Mouse (Mus musculus) heart, embryonic 15.5 days (tissue): ENCODE data around the gene Sass6. TPM values are rescaled to one million over a fixed set of nuclear protein-coding genes. Genes with fewer than 3 reads are reported as not detected.

ENCODE experiments used
- ATAC-seq: fragments of 200-750 bp; cut with Nextera tagmentation; replicated peaks from 2 replicates; pipeline ENCODE4 v1.8.0; 2017; ENCODE audit warnings: low read depth, moderate TSS enrichment; ENCODE audit not compliant: insufficient number of reproducible peaks, insufficient read depth, low FRiP score
- H3K27ac ChIP-seq: fragments of 300-500 bp; sonication (generic); 2 replicates; pipeline ENCODE4 v1.5.1; 2015; ENCODE audit warnings: mild to moderate bottlenecking, inconsistent platforms
- H3K27me3 ChIP-seq: fragments of 300-500 bp; sonication (generic); 2 replicates; pipeline ENCODE4 v1.6.1; 2015; ENCODE audit warnings: inconsistent platforms
- H3K36me3 ChIP-seq: fragments of 300-500 bp; sonication (generic); 2 replicates; pipeline ENCODE4 v1.6.1; 2015; ENCODE audit warnings: mild to moderate bottlenecking, inconsistent platforms
- H3K4me1 ChIP-seq: fragments of 300-500 bp; sonication (generic); replicated peaks from 2 replicates; pipeline ENCODE4 v1.6.1; 2015; ENCODE audit warnings: inconsistent platforms
- H3K4me2 ChIP-seq: fragments of 300-500 bp; sonication (generic); 2 replicates; pipeline ENCODE4 v1.6.1; 2015; ENCODE audit warnings: inconsistent platforms, mild to moderate bottlenecking, moderate library complexity
- H3K4me3 ChIP-seq: fragments of 300-500 bp; sonication (generic); 2 replicates; pipeline ENCODE4 v1.5.1; 2015; ENCODE audit warnings: mild to moderate bottlenecking, inconsistent platforms
- H3K9ac ChIP-seq: fragments of 300-500 bp; sonication (generic); 2 replicates; pipeline ENCODE4 v1.6.1; 2015; ENCODE audit warnings: mild to moderate bottlenecking, inconsistent platforms
- H3K9me3 ChIP-seq: fragments of 300-500 bp; sonication (generic); replicated peaks from 2 replicates; pipeline ENCODE4 v1.6.1; 2016; ENCODE audit warnings: inconsistent platforms
- WGBS: fragments of 180-500 bp; shearing (Covaris S2); methylation state at CpG from one replicate; pipeline ENCODE4 v1.1.7; 2015; ENCODE audit warnings: mixed read lengths; 5-methylcytosine and 5-hydroxymethylcytosine counted together
- polyA plus RNA-seq: library from polyadenylated mRNA; unstranded; fragments of >200 nt; fragmentation: Nextera tagmentation; extraction: Ambion mirVana; gene quantifications from 2 replicates; pipeline ENCODE4 v1.2.1, GENCODE M21; 2015

Gene Sass6
- polyA plus RNA-seq, 1 experiment from 2014 or later: 12.6 TPM

DNA sequence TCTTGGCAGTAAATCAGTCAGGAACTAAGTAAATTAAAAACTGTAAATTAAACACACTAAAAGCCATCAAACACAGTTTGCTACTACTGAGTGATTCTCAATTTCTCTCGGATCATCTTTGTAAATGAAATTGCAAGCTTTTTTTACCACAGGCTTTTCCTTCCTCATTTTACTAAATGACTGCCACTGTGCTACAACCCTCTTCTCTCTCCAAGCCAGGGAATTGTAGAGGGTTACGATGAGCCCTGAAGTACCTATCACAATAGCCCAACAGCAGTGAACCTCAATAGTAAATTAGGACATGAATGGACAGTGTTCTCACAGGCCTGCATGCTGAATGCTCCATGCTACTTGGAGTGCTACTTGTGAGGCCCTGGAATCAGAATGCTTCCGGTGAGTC lies 39.3 kb downstream of the Sass6 start:
- Histone ChIP-seq H3K9ac (no peak overlapping the region), H3K9me3 (no peaks in the 10 kb centered on the region), H3K4me3 (no peak overlapping the region), H3K4me2 (no peak overlapping the region), H3K4me1 (0 out of 2 replicates have a peak, but pooled peaks cover 2% of the 10 kb centered on the region), H3K27me3 (no peaks in the 10 kb centered on the region), H3K36me3 (peaks cover 74% of the 10 kb centered on the region), H3K27ac (no peak overlapping the region)
- ATAC-seq: no peak
- 89% methylated on average over 3 of the region's 3 CpGs for WGBS

DNA sequence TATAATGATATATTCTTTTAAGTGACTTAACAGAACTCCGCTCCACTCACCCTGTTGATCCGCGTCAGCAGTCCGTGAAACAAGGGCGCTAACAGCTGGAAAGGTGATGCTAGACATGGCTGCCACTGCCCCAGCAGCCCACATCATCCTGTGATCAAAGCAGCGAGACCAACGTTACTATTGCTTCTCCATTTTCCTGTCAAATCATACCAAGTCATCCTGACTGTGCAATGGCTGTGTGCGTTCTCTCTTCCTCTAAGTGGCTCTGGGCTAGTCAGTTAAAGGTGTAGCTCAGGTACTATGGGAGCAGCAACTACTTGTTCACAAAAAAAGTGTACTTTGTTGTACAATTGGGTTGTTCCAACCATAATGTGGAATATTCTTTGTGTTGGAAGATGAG lies 40.1 kb downstream of the Sass6 start:
- no peak overlapping the region for H3K9ac ChIP-seq
- H3K4me2 ChIP-seq: no peak overlapping the region
- 84% methylated on average over 8 of the region's 8 CpGs for WGBS
- H3K4me1 ChIP-seq: 0 out of 2 replicates have a peak, but pooled peaks cover 2% of the 10 kb centered on the region
- ATAC-seq: no peak
- H3K4me3 ChIP-seq: no peak overlapping the region
- H3K27me3 ChIP-seq: no peaks in the 10 kb centered on the region
- H3K27ac ChIP-seq: no peak overlapping the region
- no peaks in the 10 kb centered on the region for H3K9me3 ChIP-seq
- H3K36me3 ChIP-seq: peaks cover 79% of the 10 kb centered on the region

- Histone ChIP-seq H3K27ac (no peak overlapping the region), H3K4me1 (no peaks in the 10 kb centered on the region), H3K9me3 (no peaks in the 10 kb centered on the region), H3K4me3 (no peak overlapping the region), H3K9ac (no peak overlapping the region), H3K36me3 (peaks cover 82% of the 10 kb centered on the region), H3K4me2 (no peak overlapping the region), H3K27me3 (no peaks in the 10 kb centered on the region)
- no peak for ATAC-seq
- WGBS: 59% methylated on average over 5 of the region's 5 CpGs
Measured at GRCm38 (mm10) chr3:116635799-116636198, 41.0 kb downstream of the Sass6 start.

DNA sequence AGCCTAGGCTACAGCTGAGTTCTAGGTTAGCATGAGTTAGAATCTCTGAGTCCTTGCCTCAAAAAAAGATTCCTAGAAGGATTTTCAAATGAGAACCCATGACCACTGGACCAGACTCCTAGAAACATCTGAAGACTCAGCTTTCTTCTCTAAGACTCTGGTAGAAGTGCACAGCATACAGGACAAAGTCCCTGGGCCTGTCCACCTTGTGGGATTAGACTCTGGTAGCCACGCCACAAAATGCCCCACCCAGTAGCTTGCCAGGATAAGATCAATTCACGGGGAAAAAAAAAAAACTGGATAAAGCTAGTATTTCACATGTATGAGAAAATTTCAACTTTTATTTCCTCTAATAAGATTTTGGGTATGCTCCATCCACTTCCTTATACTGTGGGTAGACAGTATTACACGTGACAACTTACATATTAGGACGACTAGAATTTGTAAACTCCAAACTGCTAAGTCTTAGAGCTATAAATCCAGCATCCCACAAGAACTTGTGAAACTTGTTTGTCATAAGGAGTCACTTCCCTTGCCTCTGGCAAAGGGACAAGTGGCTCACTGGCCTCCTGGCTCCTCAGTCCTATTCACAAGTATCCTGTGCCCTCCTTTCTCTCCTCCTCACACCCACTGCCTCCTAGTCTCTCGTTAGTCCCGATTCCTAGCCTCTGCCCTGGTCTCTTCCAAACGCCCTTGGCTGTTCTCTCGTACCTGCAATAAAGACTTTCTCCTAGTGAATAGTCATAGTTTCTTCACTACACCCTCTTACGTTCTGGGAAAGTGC lies 43.1 kb downstream of the Sass6 start:
- Histone ChIP-seq H3K9me3 (no peaks in the 10 kb centered on the region), H3K9ac (no peak overlapping the region), H3K4me1 (no peaks in the 10 kb centered on the region), H3K27ac (no peak overlapping the region), H3K4me2 (no peak overlapping the region), H3K27me3 (no peaks in the 10 kb centered on the region), H3K36me3 (peaks cover 84% of the 10 kb centered on the region), H3K4me3 (no peak overlapping the region)
- ATAC-seq: no peak
- WGBS: 86% methylated on average over 9 of the region's 9 CpGs

- ATAC-seq: no peak
- Histone ChIP-seq H3K27ac (no peak overlapping the region), H3K36me3 (peaks cover 83% of the 10 kb centered on the region), H3K4me1 (no peaks in the 10 kb centered on the region), H3K4me2 (no peak overlapping the region), H3K4me3 (no peak overlapping the region), H3K9ac (no peak overlapping the region), H3K27me3 (no peaks in the 10 kb centered on the region), H3K9me3 (no peaks in the 10 kb centered on the region)
- WGBS: 88% methylated on average over 7 of the region's 7 CpGs
Measured at GRCm38 (mm10) chr3:116638572-116638971, 43.8 kb downstream of the Sass6 start.

DNA sequence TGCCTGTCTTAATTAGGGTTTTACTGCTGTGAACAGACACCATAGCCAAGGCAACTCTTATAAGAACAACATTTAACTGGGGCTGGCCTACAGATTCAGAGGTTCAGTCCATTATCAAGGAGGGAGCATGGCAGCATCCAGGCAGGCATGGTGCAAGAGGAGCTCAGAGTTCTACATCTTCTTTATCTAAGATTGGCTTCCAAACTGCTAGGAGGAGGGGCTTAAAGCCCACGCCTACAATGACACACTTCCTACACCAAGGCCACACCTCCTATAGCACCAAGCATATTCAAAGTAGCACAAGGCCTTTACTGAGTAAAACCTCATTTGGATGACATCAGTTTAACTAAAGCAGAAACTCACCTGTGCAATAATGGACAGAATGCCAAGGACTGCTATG lies 45.2 kb downstream of the Sass6 start:
- WGBS: 81% methylated on average over 1 of the region's 1 CpGs
- ATAC-seq: no peak
- no peaks in the 10 kb centered on the region for H3K9me3 ChIP-seq
- no peaks in the 10 kb centered on the region for H3K4me1 ChIP-seq
- H3K4me2 ChIP-seq: no peak overlapping the region
- no peak overlapping the region for H3K27ac ChIP-seq
- H3K4me3 ChIP-seq: no peak overlapping the region
- no peaks in the 10 kb centered on the region for H3K27me3 ChIP-seq
- H3K9ac ChIP-seq: no peak overlapping the region
- peaks cover 77% of the 10 kb centered on the region for H3K36me3 ChIP-seq

DNA sequence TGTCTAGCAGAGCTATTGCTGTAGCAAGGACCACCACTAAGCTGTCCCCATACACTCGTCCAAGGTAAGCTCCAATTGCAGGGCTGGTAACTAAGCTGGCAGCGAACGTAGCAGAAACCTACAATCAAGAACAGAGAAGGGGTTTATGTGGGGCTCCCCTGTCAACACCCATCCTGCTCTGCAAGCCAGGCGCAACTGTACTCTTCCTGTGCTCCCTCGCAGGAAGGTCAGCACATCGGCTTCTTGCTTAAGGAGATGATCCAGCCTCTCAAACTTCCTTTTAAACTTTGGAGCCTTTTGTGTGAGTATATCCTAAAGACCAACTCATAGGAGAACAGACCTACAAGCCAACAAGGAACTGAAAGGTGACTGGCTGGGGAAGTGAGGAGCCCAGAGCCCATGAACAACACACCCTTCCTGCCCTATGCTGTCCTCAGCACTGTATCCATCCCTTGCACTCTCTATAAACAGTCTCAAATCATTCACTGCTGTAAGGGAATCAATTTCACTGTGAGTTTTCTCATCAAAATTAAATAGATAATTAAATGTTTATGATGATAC lies 47.1 kb downstream of the Sass6 start:
- Histone ChIP-seq H3K27ac (no peak overlapping the region), H3K4me1 (no peaks in the 10 kb centered on the region), H3K4me2 (no peak overlapping the region), H3K36me3 (peaks cover 74% of the 10 kb centered on the region), H3K9me3 (no peaks in the 10 kb centered on the region), H3K27me3 (no peaks in the 10 kb centered on the region), H3K9ac (no peak overlapping the region), H3K4me3 (no peak overlapping the region)
- ATAC-seq: no peak
- WGBS: 89% methylated on average over 6 of the region's 6 CpGs

DNA sequence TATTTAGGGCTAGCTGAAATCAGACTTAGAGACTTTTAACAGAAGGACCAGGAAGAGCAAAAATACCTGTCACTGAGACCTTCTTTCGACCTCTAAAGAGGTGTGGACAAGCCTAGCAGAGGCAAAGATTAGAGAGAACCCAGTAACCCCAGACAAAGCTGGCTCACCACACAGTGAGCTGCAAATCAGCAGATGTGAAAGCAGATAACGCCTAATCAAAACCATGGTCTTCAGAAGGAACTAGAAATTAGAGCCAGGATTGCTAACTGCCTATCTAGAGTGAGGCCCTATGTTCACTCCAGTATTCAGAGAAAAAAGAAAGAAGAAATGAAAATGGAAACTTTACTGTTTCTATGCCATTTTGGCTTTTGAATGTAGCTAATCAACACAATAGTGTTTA lies 47.6 kb downstream of the Sass6 start:
- ATAC-seq: no peak
- Histone ChIP-seq H3K27me3 (no peaks in the 10 kb centered on the region), H3K36me3 (peaks cover 70% of the 10 kb centered on the region), H3K9me3 (no peaks in the 10 kb centered on the region), H3K4me1 (no peaks in the 10 kb centered on the region), H3K4me2 (no peak overlapping the region), H3K4me3 (no peak overlapping the region), H3K9ac (no peak overlapping the region), H3K27ac (no peak overlapping the region)
- 76% methylated on average over 2 of the region's 2 CpGs for WGBS

- ATAC-seq: no peak
- Histone ChIP-seq H3K4me2 (no peak overlapping the region), H3K4me3 (no peak overlapping the region), H3K36me3 (peaks cover 49% of the 10 kb centered on the region), H3K4me1 (no peaks in the 10 kb centered on the region), H3K9me3 (no peaks in the 10 kb centered on the region), H3K27me3 (no peaks in the 10 kb centered on the region), H3K27ac (no peak overlapping the region), H3K9ac (no peak overlapping the region)
- 93% methylated on average over 1 of the region's 1 CpGs for WGBS
Measured at GRCm38 (mm10) chr3:116646387-116646786, 51.6 kb downstream of the Sass6 start.

GRCm38 (mm10) chr3:116648805-116649204 lies 54.0 kb downstream of the Sass6 start:
- Histone ChIP-seq H3K4me2 (no peak overlapping the region), H3K9me3 (no peaks in the 10 kb centered on the region), H3K27me3 (no peaks in the 10 kb centered on the region), H3K4me1 (peaks cover 16% of the 10 kb centered on the region), H3K9ac (no peak overlapping the region), H3K4me3 (no peak overlapping the region), H3K36me3 (peaks cover 31% of the 10 kb centered on the region), H3K27ac (no peak overlapping the region)
- 92% methylated on average over 7 of the region's 7 CpGs for whole genome bisulfite sequencing
- ATAC-seq: no peak

- no peak overlapping the region for H3K9ac ChIP-seq
Measured at GRCm38 (mm10) chr3:116650698-116651097, 55.9 kb downstream of the Sass6 start.

GRCm38 (mm10) chr3:116652033-116652446 lies 57.3 kb downstream of the Sass6 start:
- ATAC-seq: no peak
- Histone ChIP-seq H3K9me3 (no peaks in the 10 kb centered on the region), H3K27me3 (no peaks in the 10 kb centered on the region), H3K27ac (no peak overlapping the region), H3K36me3 (peaks cover 10% of the 10 kb centered on the region), H3K4me2 (no peak overlapping the region), H3K4me1 (peaks cover 27% of the 10 kb centered on the region), H3K9ac (no peak overlapping the region), H3K4me3 (no peak overlapping the region)
- 42% methylated on average over 3 of the region's 3 CpGs for WGBS

More at GRCm38 (mm10) chr3:116650698-116651097, 55.9 kb downstream of the Sass6 start:
- no peaks in the 10 kb centered on the region for H3K9me3 ChIP-seq
- H3K27ac ChIP-seq: no peak overlapping the region
- H3K4me3 ChIP-seq: no peak overlapping the region
- no peak overlapping the region for H3K4me2 ChIP-seq
- WGBS: 93% methylated on average over 9 of the region's 9 CpGs
- peaks cover 19% of the 10 kb centered on the region for H3K4me1 ChIP-seq
- ATAC-seq: no peak
- peaks cover 22% of the 10 kb centered on the region for H3K36me3 ChIP-seq
- H3K27me3 ChIP-seq: no peaks in the 10 kb centered on the region
